In genomic region chr9:102542540-102542939, GRCm38 (mm10) we compare ENCODE assay signal across 26 mouse cellular contexts. TPM values are rescaled to one million over a fixed set of nuclear protein-coding genes. Genes with fewer than 3 reads are reported as not detected.
DNase-seq lines count a peak whose midpoint lies in the region; ATAC-seq lines count a peak whose summit lies in the region.
"Had no signal": no experiment of that assay in that cellular context is flagged by ENCODE, and none has a peak within 500 bp of the region (broad histone marks: within the 10 kb centered on the region; RNA-seq: fewer than 3 reads in every experiment).

No protein-coding gene starts in this region.

- peak; percentile 78 for DNase-seq in 416B (ENCODE audit: low read depth)
- peak; percentile 46 to 48 for DNase-seq in B cell, adult 2 months
- no peak for DNase-seq in adrenal gland, postnatal 10 days
- DNase-seq in T-cell, adult 2 months (ENCODE audit: low spot score): no peak
- DNase-seq in spleen, postnatal 10 days (ENCODE audit: low spot score in 2 of 2): no peak
- DNase-seq: adrenal gland, postnatal 14 days; cerebellum, adult 11 months; cerebellum, adult 9-10 months; cerebellum, postnatal 36 days; embryo, embryonic 11 days; forebrain, postnatal 0 days; heart, postnatal 10 days; kidney, adult 2 months; kidney, postnatal 36 days; liver, postnatal 0 days; right cerebral cortex, adult 18-20 months; spleen, adult 18-20 months; thymus, adult 18-20 months; thymus, postnatal 25 days had no signal

- peak; percentile 13 to 18; a peak in 2 of 4 replicates for ATAC-seq in hematopoietic stem cell, adult 5-6 weeks (replicated peaks in 1 of 2; ENCODE audit: insufficient read depth in 1 of 2, low FRiP score in 2 of 2, low TSS enrichment in 1 of 2, low read depth in 1 of 2, poor library complexity in 2 of 2, severe bottlenecking in 2 of 2)
- peak; percentile 27 for ATAC-seq in megakaryocyte progenitor cell, adult 5-6 weeks (replicated peaks; ENCODE audit: poor library complexity)
- ATAC-seq: forebrain, postnatal 0 days; intestine, embryonic 15.5 days; liver, embryonic 12.5 days; liver, postnatal 0 days; lung, postnatal 0 days had no signal

RNA-seq across cellular contexts. Expression of gene Ky, which starts 37.0 kb away (rescaled TPM):
- total RNA-seq in hematopoietic stem cell, adult 5-6 weeks (2017): not detected in 2 replicates
- total RNA-seq in megakaryocyte progenitor cell, adult 5-6 weeks (2015): 0.02 TPM in 1 of 2 replicates, not detected in the other
- total RNA-seq in megakaryocyte progenitor cell, adult 5-6 weeks (2017): not detected in 2 replicates
- total RNA-seq in adrenal gland, postnatal 10 days (2021): 1 to 10 TPM; 1.3 to 6.9 TPM
- total RNA-seq: monocyte, adult 5-6 weeks; neutrophil, adult 5-6 weeks had no signal

Comparison
In these comparisons a context has a peak if more than half of its experiments do, and no peak if none do; other contexts are left out.
1. DNase-seq: peak in 416B (single experiment) and B cell, adult 2 months (2 of 2); none in adrenal gland, postnatal 10 days (single experiment), T-cell, adult 2 months (single experiment) and spleen, postnatal 10 days (0 of 2).